Mouse (Mus musculus) forelimb bud, embryonic 11.5 days (tissue): ENCODE results near the gene Ptk7.

Source experiments
- DNase-seq: peaks from one replicate; pipeline ENCODE4 v3.0.0-alpha.2; 2012; ENCODE audit warnings: low read depth, low spot score

The Ptk7 gene

DNA sequence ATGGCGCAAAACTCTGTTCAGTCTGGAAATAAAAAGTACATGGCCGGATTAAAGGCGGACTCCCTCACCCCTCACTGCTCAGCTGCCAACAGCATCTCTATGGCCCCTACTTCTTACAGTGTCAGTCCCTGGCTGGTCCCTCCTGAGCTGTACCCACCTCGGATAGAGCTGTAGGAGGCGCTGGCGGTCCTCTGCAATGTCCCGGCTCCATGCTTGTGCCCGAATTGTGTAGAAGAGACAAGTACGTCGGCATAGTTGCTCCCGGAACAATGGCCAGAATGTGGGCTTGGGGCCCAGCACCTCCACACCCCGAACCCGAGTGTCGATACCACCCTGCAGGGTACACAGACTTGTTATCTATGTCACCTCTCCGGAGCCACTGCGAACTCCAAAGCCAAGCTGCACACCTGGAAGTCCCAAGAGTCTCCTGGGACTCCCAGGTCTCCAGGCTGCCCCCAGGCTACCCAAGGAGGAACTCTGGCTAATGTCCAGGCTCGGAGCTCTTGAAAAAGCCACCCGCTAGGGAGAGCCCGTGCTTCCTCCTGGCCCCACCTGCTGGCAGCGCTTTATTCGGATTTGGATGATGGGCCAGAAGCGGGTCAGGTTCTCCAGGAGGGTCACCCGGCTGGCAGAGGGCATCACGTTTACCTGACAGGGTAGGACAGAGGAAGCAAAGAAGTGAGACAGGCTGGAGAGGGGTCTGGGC is 107.2 kb downstream of the Ptk7 start:
- DNase-seq, result no peak

DNA sequence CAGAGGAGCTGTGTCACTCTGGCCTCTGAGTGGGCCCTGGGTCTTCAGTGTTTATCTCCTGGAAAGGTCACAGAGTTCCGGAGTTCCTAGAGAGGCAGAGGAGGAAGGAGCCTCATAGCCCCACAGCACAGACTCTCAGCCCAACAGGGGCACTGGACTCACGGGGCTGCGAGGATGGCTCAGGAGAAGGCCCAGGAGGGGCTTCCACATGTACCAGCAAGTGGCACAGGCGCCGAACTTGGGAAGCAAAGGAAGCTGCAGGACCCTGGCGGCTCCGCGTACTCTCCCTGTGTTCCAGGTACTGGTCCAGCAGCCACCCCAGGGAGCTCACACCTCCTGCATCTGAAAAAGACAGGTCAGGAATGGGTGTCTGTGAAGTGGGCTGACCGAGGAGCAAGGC is 108.1 kb downstream of the Ptk7 start:
- DNase-seq, result no peak

GRCm38 (mm10) chr17:46520385-46520979 is 108.8 kb downstream of the Ptk7 start:
- no peak for DNase-seq

- no peak for DNase-seq
Measured at GRCm38 (mm10) chr17:46519971-46520370, 109.3 kb downstream of the Ptk7 start.
